Mouse (Mus musculus) left cerebral cortex, postnatal 36 days (tissue): Measurements from ENCODE around the gene Id2. TPM values are rescaled to one million over a fixed set of nuclear protein-coding genes. Genes with fewer than 3 reads are reported as not detected.
A peak's percentile ranks its signal among the peaks of the same experiment; 100 is the strongest.

Source experiments
- DNase-seq, 2 experiments: peaks; one replicate each; pipeline ENCODE4 v3.0.0; 2021 to 2022; ENCODE audit warnings: low spot score in 2 of 2, mixed read lengths in 1 of 2
- intact Hi-C: fragments of 180-260 bp; cut with DNase I; formaldehyde crosslinking; loops from one replicate; pipeline ENCODE4 v1.15.1; 2025
- total RNA-seq, 2 experiments: library from RNA; stranded (reverse); gene quantifications; 2 replicates each; pipeline ENCODE4 v1.2.3; 2021

Gene Id2
- total RNA-seq, 2 experiments from 2014 or later, result 155 to 170 TPM

GRCm38 (mm10) chr12:25092751-25093211 is 4.2 kb downstream of the Id2 start:
- DNase-seq, result peak; percentile 34 to 38
- intact Hi-C loops, result loop anchor here (1.0 to 10.0 kb wide), 8 partner anchors 322 to 1184 kb away; no protein-coding TSS in a partner anchor

GRCm38 (mm10) chr12:25092027-25092704 is 4.8 kb downstream of the Id2 start:
- peak; percentile 88 to 90 for DNase-seq
- intact Hi-C loops, result loop anchor here (1.0 to 10.0 kb wide), 8 partner anchors 323 to 1185 kb away; no protein-coding TSS in a partner anchor

GRCm38 (mm10) chr12:25089433-25089832 is 7.5 kb downstream of the Id2 start:
- intact Hi-C loops, result no loop called here
- DNase-seq, result no peak

- no peak for DNase-seq
- intact Hi-C loops, result no loop called here
These were observed 10.0 kb downstream of the Id2 start for GRCm38 (mm10) chr12:25086966-25087365.

GRCm38 (mm10) chr12:25083260-25084178 is 13.4 kb downstream of the Id2 start:
- no peak for DNase-seq
- intact Hi-C loops, result no loop called here

- intact Hi-C loops, result no loop called here
These were observed 22.6 kb downstream of the Id2 start for GRCm38 (mm10) chr12:25074344-25074743.

GRCm38 (mm10) chr12:25073374-25073773 is 23.6 kb downstream of the Id2 start:
- intact Hi-C loops, result no loop called here
- DNase-seq, result no peak

More at GRCm38 (mm10) chr12:25074344-25074743, 22.6 kb downstream of the Id2 start:
- peak in 1 of 2 experiments; percentile 44 for DNase-seq

GRCm38 (mm10) chr12:25062264-25062663 is 34.7 kb downstream of the Id2 start:
- intact Hi-C loops, result no loop called here
- DNase-seq, result no peak

- intact Hi-C loops, result no loop called here
- DNase-seq, result no peak
These were observed 36.0 kb downstream of the Id2 start for GRCm38 (mm10) chr12:25060901-25061300.

- DNase-seq, result peak in 1 of 2 experiments; percentile 23
- intact Hi-C loops, result no loop called here
These were observed 37.3 kb downstream of the Id2 start for GRCm38 (mm10) chr12:25059487-25060200.

- no peak for DNase-seq
- intact Hi-C loops, result no loop called here
These were observed 42.0 kb downstream of the Id2 start for GRCm38 (mm10) chr12:25054963-25055362.

GRCm38 (mm10) chr12:25054511-25054910 is 42.4 kb downstream of the Id2 start:
- peak in 1 of 2 experiments; percentile 32 for DNase-seq
- intact Hi-C loops, result no loop called here

GRCm38 (mm10) chr12:25049253-25049652 is 47.7 kb downstream of the Id2 start:
- intact Hi-C loops, result no loop called here
- no peak for DNase-seq

- intact Hi-C loops, result no loop called here
- DNase-seq, result no peak
These were observed 52.4 kb downstream of the Id2 start for GRCm38 (mm10) chr12:25044579-25044978.

GRCm38 (mm10) chr12:25044056-25044455 is 52.9 kb downstream of the Id2 start:
- no peak for DNase-seq
- intact Hi-C loops, result no loop called here

Other genes starting within 250 kb of the Id2 start
- 100 to 1,000 TPM; 269 to 333 TPM for gene Kidins220, start 122.2 kb downstream of the Id2 start, total RNA-seq